ENCODE assay signal across 21 mouse cellular contexts in genomic region chrX:159911613-159912012, GRCm38 (mm10).
DNase-seq lines count a peak whose midpoint lies in the region; ATAC-seq lines count a peak whose summit lies in the region.
"Had no signal": no experiment of that assay in that cellular context is flagged by ENCODE, and none has a peak within 500 bp of the region (broad histone marks: within the 10 kb centered on the region; RNA-seq: fewer than 3 reads in every experiment).

No protein-coding gene starts in this region.

- no peaks in the 10 kb centered on the region for H3K9me3 ChIP-seq in heart, embryonic 11.5 days (replicated peaks; ENCODE audit: control insufficient read depth, low read length)
- no peaks in the 10 kb centered on the region for H3K9me3 ChIP-seq in forebrain, embryonic 15.5 days
- H3K9me3 ChIP-seq: heart, embryonic 10.5 days; hindbrain, embryonic 10.5 days; limb, embryonic 10.5 days; megakaryocyte, embryonic 14.5 days had no signal

- H3K4me2 ChIP-seq in heart, embryonic 11.5 days, result no peak overlapping the region
- H3K4me2 ChIP-seq in forebrain, embryonic 15.5 days (replicated peaks), result no peak overlapping the region
- H3K4me2 ChIP-seq: liver, embryonic 11.5 days had no signal

- H3K27ac ChIP-seq in brown adipose tissue, adult 24 weeks (replicated peaks; ENCODE audit: low read depth, low read length), result peak overlapping the region; percentile 94
- H3K27ac ChIP-seq in heart, embryonic 11.5 days (ENCODE audit: low read depth, low read length), result no peak overlapping the region
- H3K27ac ChIP-seq in forebrain, embryonic 15.5 days (replicated peaks), result no peak overlapping the region
- H3K27ac ChIP-seq: heart, embryonic 10.5 days; hindbrain, embryonic 10.5 days; limb, embryonic 10.5 days had no signal

- WGBS in heart, embryonic 11.5 days (ENCODE audit: insufficient replicate concordance), result 77% methylated on average over 4 of the region's 4 CpGs
- 83% methylated on average over 4 of the region's 4 CpGs for WGBS in forebrain, embryonic 15.5 days

- peak; percentile 87 for DNase-seq in heart, adult 11 months
- DNase-seq in heart, adult 8-10 months (ENCODE audit: low spot score), result no peak
- DNase-seq in CD4-positive helper T cell, adult 2 months (ENCODE audit: low read depth, low spot score), result peak; percentile 16
- DNase-seq: cerebellum, adult 11 months; cerebellum, postnatal 10 days; gastrocnemius, postnatal 36 days; heart, postnatal 10 days; kidney, adult 18-20 months; liver, postnatal 0 days; lung, postnatal 10 days; midbrain, embryonic 14.5 days had no signal

- H3K36me3 ChIP-seq in heart, embryonic 11.5 days (ENCODE audit: control insufficient read depth, insufficient read depth, low read length), result no peaks in the 10 kb centered on the region
- no peaks in the 10 kb centered on the region for H3K36me3 ChIP-seq in forebrain, embryonic 15.5 days
- H3K36me3 ChIP-seq: heart, embryonic 10.5 days; hindbrain, embryonic 10.5 days; limb, embryonic 10.5 days had no signal

- H3K4me1 ChIP-seq in brown adipose tissue, adult 24 weeks (ENCODE audit: control insufficient read depth, insufficient read depth, insufficient read length, low read length), result peaks cover 3% of the 10 kb centered on the region
- no peaks in the 10 kb centered on the region for H3K4me1 ChIP-seq in heart, embryonic 11.5 days (ENCODE audit: control insufficient read depth, insufficient read depth, low read length)
- no peaks in the 10 kb centered on the region for H3K4me1 ChIP-seq in forebrain, embryonic 15.5 days
- H3K4me1 ChIP-seq: heart, embryonic 10.5 days; hindbrain, embryonic 10.5 days; limb, embryonic 10.5 days had no signal

- no peaks in the 10 kb centered on the region for H3K27me3 ChIP-seq in heart, embryonic 11.5 days (ENCODE audit: control insufficient read depth, insufficient read depth, low read length)
- H3K27me3 ChIP-seq in forebrain, embryonic 15.5 days, result no peaks in the 10 kb centered on the region

- ATAC-seq in megakaryocyte, adult 5-6 weeks (ENCODE audit: poor library complexity, severe bottlenecking), result peak; percentile 62
- ATAC-seq in heart, embryonic 11.5 days (replicated peaks; ENCODE audit: insufficient number of reproducible peaks, low FRiP score, low TSS enrichment), result no peak
- ATAC-seq in forebrain, embryonic 15.5 days (replicated peaks), result no peak
- ATAC-seq: hindbrain, embryonic 16.5 days; liver, postnatal 0 days had no signal

- H3K9ac ChIP-seq in heart, embryonic 11.5 days (ENCODE audit: low read depth, low read length), result no peak overlapping the region
- H3K9ac ChIP-seq in forebrain, embryonic 15.5 days (replicated peaks), result no peak overlapping the region
- H3K9ac ChIP-seq: liver, postnatal 0 days had no signal

- no peak overlapping the region for H3K4me3 ChIP-seq in brown adipose tissue, adult 24 weeks (ENCODE audit: insufficient read depth, low read depth, low read length)
- no peak overlapping the region for H3K4me3 ChIP-seq in heart, embryonic 11.5 days (ENCODE audit: low read depth, low read length)
- no peak overlapping the region for H3K4me3 ChIP-seq in forebrain, embryonic 15.5 days
- H3K4me3 ChIP-seq: heart, embryonic 10.5 days; hindbrain, embryonic 10.5 days; limb, embryonic 10.5 days; megakaryocyte, embryonic 14.5 days had no signal
